Mouse (Mus musculus): ENCODE results near the gene Amacr. TPM values are rescaled to one million over a fixed set of nuclear protein-coding genes. Genes with fewer than 3 reads are reported as not detected.

The Amacr gene
- polyA plus RNA-seq, 1 experiment from 2014 or later = 10.6 TPM

- DNase-seq (ENCODE audit: extremely low spot score, low spot score) = no peak
- Histone ChIP-seq H3K36me3 (replicated peaks) (no peaks in the 10 kb centered on the region), H3K4me1 (peaks cover 5% of the 10 kb centered on the region), H3K27ac (no peak within 1 kb of the TSS), H3K9me3 (no peaks in the 10 kb centered on the region), H3K27me3 (ENCODE audit: poor library complexity, severe bottlenecking) (no peaks in the 10 kb centered on the region), H3K4me3 (no peak within 1 kb of the TSS)
- 55% methylated on average over 7 of the region's 7 CpGs for WGBS
These were observed 18.9 kb downstream of the Amacr start, which contains the start of gene Slc45a2 for GRCm38 (mm10) chr15:11000421-11000820. Slc45a2 (plus strand) TSS chr15:11000721.

DNA sequence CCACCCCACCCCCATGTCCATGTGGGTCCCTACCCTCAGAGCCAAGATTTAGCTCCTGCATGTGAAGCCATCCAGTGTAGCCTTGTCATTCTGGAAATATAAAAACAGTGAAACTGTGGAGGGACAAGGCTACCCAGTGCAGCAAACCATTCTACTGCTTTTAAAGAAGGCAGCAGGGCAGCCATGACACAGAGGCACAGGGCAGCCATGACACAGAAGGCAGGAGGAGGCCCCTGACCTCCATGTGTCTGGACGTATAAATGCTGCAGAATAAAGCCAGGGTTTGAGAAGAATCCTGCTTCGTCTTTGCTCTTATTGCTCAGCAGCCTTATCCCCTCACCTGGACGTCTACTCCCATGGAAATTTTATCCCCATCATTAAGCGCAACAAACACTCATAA lies 22.2 kb downstream of the Amacr start:
- H3K36me3 ChIP-seq (replicated peaks) = no peaks in the 10 kb centered on the region
- 83% methylated on average over 4 of the region's 4 CpGs for WGBS

DNA sequence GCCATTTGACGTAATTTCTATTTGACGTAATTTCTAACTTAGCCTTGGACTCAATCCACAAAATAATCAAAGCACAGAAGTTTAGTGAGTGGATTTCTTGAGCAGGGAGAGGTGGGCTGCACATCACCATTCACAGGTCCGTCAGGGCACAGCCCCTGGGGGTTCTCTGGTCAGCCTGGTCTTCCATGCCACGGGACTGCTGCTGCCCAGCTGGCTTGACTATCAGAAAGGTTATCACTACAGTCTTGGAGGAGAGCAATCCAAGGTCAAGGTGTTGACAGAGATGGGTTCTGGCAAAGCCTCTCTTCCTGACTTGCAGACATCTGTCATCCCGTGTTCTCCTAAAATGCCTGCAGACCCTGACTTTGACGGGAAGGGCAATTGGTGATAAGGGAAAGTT lies 23.1 kb downstream of the Amacr start:
- Histone ChIP-seq H3K9me3 (no peaks in the 10 kb centered on the region), H3K27ac (no peak overlapping the region), H3K4me3 (no peak overlapping the region), H3K27me3 (ENCODE audit: poor library complexity, severe bottlenecking) (no peaks in the 10 kb centered on the region), H3K36me3 (replicated peaks) (no peaks in the 10 kb centered on the region), H3K4me1 (peaks cover 5% of the 10 kb centered on the region)
- 89% methylated on average over 6 of the region's 6 CpGs for WGBS
- DNase-seq (ENCODE audit: extremely low spot score, low spot score) = no peak

More for the DNA sequence above, 22.2 kb downstream of the Amacr start:
- peaks cover 5% of the 10 kb centered on the region for H3K4me1 ChIP-seq
- no peaks in the 10 kb centered on the region for H3K27me3 ChIP-seq (ENCODE audit: poor library complexity, severe bottlenecking)
- no peaks in the 10 kb centered on the region for H3K9me3 ChIP-seq
- H3K4me3 ChIP-seq = no peak overlapping the region
- DNase-seq (ENCODE audit: extremely low spot score, low spot score) = no peak
- no peak overlapping the region for H3K27ac ChIP-seq

- no peak for DNase-seq (ENCODE audit: extremely low spot score, low spot score)
- Histone ChIP-seq H3K27me3 (ENCODE audit: poor library complexity, severe bottlenecking) (no peaks in the 10 kb centered on the region), H3K36me3 (replicated peaks) (no peaks in the 10 kb centered on the region), H3K4me1 (no peaks in the 10 kb centered on the region; the same call in 1 of the 2 replicates), H3K9me3 (no peaks in the 10 kb centered on the region), H3K27ac (no peak overlapping the region), H3K4me3 (no peak overlapping the region)
- WGBS = 26% methylated on average over 5 of the region's 5 CpGs
These were observed 27.2 kb downstream of the Amacr start for GRCm38 (mm10) chr15:11008756-11009155.

DNA sequence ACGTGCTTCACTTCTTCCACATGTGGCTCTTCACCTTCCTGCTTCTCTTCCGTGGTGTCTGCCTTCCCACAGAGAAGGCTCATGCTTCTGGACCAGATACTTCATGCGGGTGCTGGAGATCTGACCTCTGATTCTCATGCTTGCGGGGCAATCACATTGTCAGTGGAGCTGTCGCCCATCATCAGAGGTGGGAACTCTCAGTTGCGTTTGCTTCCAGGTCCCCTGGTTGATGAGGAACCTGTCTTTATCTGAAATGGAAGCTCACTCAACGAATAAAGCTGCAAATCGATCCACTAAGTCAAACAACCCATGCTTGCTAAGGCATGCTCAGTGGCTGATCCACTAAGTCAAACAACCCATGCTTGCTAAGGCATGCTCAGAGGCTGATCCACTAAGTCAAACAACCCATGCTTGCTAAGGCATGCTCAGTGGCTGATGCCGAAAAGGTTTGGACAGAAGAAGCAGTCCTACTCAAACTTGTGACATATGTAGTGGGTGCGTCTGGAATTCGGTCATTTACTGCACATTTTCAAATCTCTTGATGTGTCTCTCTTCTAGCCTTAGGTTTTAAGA lies 29.5 kb downstream of the Amacr start:
- no peaks in the 10 kb centered on the region; the same call in 1 of the 2 replicates for H3K4me1 ChIP-seq
- H3K27ac ChIP-seq = no peak overlapping the region
- H3K9me3 ChIP-seq = no peaks in the 10 kb centered on the region
- 93% methylated on average over 11 of the region's 11 CpGs for WGBS
- H3K4me3 ChIP-seq = no peak overlapping the region
- H3K27me3 ChIP-seq (ENCODE audit: poor library complexity, severe bottlenecking) = no peaks in the 10 kb centered on the region
- H3K36me3 ChIP-seq (replicated peaks) = no peaks in the 10 kb centered on the region
- DNase-seq (ENCODE audit: extremely low spot score, low spot score) = no peak

DNA sequence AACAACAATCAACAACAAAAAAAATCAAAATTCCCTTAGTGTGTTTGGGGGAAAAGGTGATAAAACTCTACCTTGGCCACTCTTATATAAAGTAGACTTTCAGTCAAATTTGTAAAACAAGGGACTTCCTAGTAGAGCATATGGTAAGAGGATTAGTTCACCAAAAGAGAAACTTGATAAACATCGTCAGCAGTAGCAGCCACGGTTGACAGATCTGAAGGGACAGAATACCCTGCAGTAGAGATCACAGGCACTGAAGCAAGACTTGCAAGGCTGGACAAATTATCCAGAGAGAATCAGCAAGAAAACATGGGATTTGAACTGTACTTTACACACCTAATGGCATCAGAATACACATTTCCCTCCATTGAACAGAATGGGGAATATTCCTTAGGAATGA lies 33.4 kb downstream of the Amacr start:
- WGBS = 30% methylated on average over 2 of the region's 2 CpGs
- H3K27me3 ChIP-seq (ENCODE audit: poor library complexity, severe bottlenecking) = no peaks in the 10 kb centered on the region
- H3K4me3 ChIP-seq = no peak overlapping the region
- no peaks in the 10 kb centered on the region for H3K4me1 ChIP-seq
- H3K27ac ChIP-seq = no peak overlapping the region
- no peaks in the 10 kb centered on the region for H3K9me3 ChIP-seq
- H3K36me3 ChIP-seq (replicated peaks) = no peaks in the 10 kb centered on the region
- DNase-seq (ENCODE audit: extremely low spot score, low spot score) = no peak

- no peaks in the 10 kb centered on the region for H3K27me3 ChIP-seq (ENCODE audit: poor library complexity, severe bottlenecking)
- no peak overlapping the region for H3K27ac ChIP-seq
- 83% methylated on average over 4 of the region's 4 CpGs for WGBS
- no peak for DNase-seq (ENCODE audit: extremely low spot score, low spot score)
- no peaks in the 10 kb centered on the region for H3K9me3 ChIP-seq
- H3K4me1 ChIP-seq = no peaks in the 10 kb centered on the region
- no peak overlapping the region for H3K4me3 ChIP-seq
- H3K36me3 ChIP-seq (replicated peaks) = no peaks in the 10 kb centered on the region
These were observed 45.4 kb downstream of the Amacr start for GRCm38 (mm10) chr15:11026801-11027561.

DNA sequence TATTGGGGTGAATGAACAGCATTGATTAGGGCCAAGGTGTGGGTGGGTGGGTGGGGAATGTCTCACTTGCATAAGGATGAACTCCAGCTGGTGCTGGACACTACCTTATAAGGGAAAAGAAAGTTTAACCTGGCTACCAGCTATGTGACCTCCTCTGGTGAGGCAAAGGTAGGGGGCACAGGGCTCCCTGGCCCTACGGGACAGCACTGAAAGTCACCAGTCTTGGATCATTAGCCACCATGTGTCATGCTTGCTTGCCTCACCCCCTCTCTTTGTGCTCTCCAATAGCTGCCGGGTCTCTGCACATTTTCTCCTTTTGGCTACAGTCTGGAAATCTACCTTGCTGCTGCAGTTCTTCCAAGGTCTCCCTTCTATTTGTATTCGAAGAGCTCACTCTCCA lies 48.6 kb downstream of the Amacr start:
- H3K4me1 ChIP-seq = peaks cover 3% of the 10 kb centered on the region; the same call in 1 of the 2 replicates
- H3K36me3 ChIP-seq (replicated peaks) = no peaks in the 10 kb centered on the region
- H3K9me3 ChIP-seq = no peaks in the 10 kb centered on the region
- 87% methylated on average over 3 of the region's 3 CpGs for WGBS
- no peak overlapping the region for H3K27ac ChIP-seq
- no peak overlapping the region for H3K4me3 ChIP-seq
- no peak for DNase-seq (ENCODE audit: extremely low spot score, low spot score)
- H3K27me3 ChIP-seq (ENCODE audit: poor library complexity, severe bottlenecking) = peaks cover 23% of the 10 kb centered on the region

- no peak overlapping the region for H3K27ac ChIP-seq
- H3K27me3 ChIP-seq (ENCODE audit: poor library complexity, severe bottlenecking) = peaks cover 70% of the 10 kb centered on the region
- WGBS = 5% methylated on average over 34 of the region's 34 CpGs
- no peaks in the 10 kb centered on the region for H3K9me3 ChIP-seq
- peaks cover 26% of the 10 kb centered on the region for H3K4me1 ChIP-seq
- no peaks in the 10 kb centered on the region for H3K36me3 ChIP-seq (replicated peaks)
- peak overlapping the region; percentile 47 for H3K4me3 ChIP-seq
- no peak for DNase-seq (ENCODE audit: extremely low spot score, low spot score)
These were observed 54.5 kb downstream of the Amacr start for GRCm38 (mm10) chr15:11035947-11036474.

GRCm38 (mm10) chr15:11036535-11037375 lies 55.2 kb downstream of the Amacr start:
- Histone ChIP-seq H3K4me3 (peak overlapping the region; percentile 47), H3K27ac (no peak overlapping the region), H3K9me3 (no peaks in the 10 kb centered on the region), H3K27me3 (ENCODE audit: poor library complexity, severe bottlenecking) (peaks cover 70% of the 10 kb centered on the region), H3K4me1 (peaks cover 26% of the 10 kb centered on the region), H3K36me3 (replicated peaks) (no peaks in the 10 kb centered on the region)
- peak; percentile 25 for DNase-seq (ENCODE audit: extremely low spot score, low spot score)
- 2% methylated on average over 49 of the region's 49 CpGs for WGBS

DNA sequence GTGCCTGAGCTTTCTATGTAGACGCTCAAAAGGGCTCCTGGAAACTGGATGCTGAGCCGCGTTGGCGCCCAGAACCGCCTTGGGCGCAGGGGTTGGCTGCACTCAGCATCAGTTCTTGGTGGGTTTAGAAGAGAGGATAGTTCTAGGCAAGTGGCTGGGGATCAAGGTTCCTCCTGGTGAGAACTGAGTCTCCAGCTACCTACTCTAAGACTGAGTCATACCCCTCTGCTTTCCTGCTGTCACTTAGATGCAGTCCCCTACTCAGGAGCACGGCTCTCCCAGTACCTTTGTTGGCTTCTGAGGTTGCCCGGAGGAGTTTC lies 55.8 kb downstream of the Amacr start:
- WGBS = 3% methylated on average over 8 of the region's 8 CpGs
- Histone ChIP-seq H3K27ac (no peak overlapping the region), H3K4me1 (peaks cover 26% of the 10 kb centered on the region), H3K36me3 (replicated peaks) (no peaks in the 10 kb centered on the region), H3K27me3 (ENCODE audit: poor library complexity, severe bottlenecking) (peaks cover 70% of the 10 kb centered on the region), H3K9me3 (no peaks in the 10 kb centered on the region), H3K4me3 (peak overlapping the region; percentile 47)
- no peak for DNase-seq (ENCODE audit: extremely low spot score, low spot score)

DNA sequence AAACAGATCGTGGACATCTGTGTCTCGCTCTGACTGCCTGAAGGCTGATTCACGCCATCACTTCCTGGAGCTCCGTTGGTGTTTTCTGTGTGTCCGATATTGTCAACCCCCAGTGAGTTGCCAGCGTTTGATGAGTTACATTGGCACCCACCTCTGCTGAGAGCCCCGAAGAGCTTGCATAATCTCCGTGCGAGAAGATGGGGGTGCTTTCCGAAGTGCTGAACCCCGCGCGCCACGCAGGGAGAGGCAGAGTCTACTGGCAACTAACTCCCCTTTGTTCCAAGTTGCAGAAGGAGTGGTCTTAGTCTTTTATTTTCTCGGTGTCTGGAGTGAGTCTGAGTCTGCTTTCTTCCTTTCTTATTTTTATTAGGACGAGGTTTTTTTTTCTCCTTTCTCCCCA lies 56.2 kb downstream of the Amacr start, which contains the start of gene Rxfp3:
Gene Rxfp3 (minus strand): TSS at position 281 of the 400 bp plus-strand sequence.
- Histone ChIP-seq H3K27me3 (ENCODE audit: poor library complexity, severe bottlenecking) (peaks cover 70% of the 10 kb centered on the region), H3K27ac (no peak within 1 kb of the TSS), H3K9me3 (no peaks in the 10 kb centered on the region), H3K4me3 (peak within 1 kb of the TSS; percentile 47), H3K4me1 (peaks cover 26% of the 10 kb centered on the region), H3K36me3 (replicated peaks) (no peaks in the 10 kb centered on the region)
- DNase-seq (ENCODE audit: extremely low spot score, low spot score) = no peak
- 3% methylated on average over 16 of the region's 16 CpGs for WGBS

Measured in forebrain, embryonic 10.5 days (tissue).